Mouse (Mus musculus): ENCODE measurements around the gene Npas2.

Npas2 gene

DNA sequence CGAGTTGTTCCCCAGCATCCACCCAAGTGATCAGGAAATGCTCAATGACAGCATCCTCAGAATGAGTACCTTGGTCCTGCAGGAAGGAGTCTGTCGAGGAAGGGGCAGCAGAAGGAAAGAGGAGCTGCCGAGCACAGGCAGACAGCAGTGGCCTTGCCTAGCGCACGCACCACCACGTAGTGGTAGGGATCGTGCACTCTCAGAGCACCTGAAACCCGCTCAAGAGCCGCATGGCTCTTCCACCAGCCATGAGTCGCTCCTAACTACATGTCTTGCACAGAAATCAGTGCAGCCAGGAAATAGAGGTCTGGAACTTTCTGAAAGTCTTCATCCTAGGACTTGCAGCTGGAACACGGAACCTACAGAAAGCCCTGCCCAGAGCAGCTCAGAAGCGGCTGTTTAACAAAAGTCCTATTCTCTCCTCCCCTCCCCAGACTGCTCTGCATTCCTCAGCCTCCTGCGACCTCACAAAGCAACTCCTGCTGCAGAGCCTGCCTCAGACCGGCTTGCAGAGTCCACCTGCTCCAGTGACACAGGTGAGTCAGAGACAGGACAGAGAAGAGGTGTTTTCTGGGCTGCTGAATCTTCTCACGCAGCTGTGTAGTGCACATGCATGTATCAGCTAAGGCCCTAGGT lies 142.1 kb downstream of the Npas2 start:
- DNase-seq (ENCODE audit: low spot score): no peak

DNA sequence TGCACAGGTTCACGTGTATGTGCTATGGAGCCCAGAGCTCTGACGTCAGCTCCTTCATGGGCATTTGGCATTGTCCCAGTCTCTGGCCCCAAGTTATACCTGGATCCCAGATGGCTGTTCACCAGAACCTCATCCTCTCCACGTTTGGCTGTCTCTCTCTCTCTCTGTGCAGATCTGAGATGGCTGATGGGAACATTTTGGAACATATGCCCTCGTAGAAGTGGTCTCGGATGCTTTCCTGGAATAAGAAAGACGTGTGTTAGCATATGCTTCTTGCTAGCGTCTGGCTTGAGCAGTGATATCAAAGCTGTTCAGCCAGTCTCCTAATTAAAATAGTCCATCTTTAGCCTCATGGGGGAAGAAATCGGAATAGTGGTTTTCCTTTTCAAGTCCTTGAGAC lies 143.3 kb downstream of the Npas2 start:
- no peak for DNase-seq (ENCODE audit: low spot score)

DNA sequence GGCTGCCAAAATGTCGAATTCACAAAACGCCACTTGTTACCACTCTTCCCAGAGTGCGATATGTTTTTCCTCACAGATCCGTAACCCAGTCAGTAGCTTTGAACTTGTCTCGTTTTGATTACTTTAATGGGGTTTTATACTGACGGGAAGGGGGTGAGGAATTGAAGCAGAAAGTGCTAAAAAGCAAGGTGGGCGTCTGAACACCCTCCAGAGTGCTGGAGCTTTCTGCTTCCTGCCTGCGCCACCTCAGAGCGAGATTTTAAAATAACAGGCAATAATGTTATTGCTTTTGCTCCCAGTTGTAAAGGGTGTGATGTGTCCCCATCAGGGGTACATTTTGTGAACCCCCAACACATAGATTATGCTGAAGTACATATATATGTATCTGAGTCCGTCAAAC lies 145.3 kb downstream of the Npas2 start:
- no peak for DNase-seq (ENCODE audit: low spot score)

DNA sequence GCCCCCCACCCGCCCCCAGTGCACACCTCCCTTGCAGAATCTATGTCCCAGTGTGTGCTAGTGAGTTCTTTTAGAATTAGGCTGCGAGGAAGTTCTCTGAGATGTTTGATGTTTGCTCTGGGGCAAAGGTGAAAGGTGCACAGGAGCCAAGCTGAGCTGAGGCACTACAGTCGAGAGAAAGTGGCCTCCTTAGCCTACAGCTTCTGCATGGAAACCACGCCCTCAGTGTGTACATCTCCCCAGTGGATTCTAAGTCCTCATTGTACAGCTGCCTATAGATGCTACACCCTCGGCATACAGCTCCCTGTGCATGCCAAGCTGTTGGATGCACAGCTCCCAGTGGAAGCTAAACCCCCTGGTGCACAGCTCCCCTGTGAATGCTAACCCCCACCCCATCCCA lies 145.9 kb downstream of the Npas2 start:
- no peak for DNase-seq (ENCODE audit: low spot score)

DNA sequence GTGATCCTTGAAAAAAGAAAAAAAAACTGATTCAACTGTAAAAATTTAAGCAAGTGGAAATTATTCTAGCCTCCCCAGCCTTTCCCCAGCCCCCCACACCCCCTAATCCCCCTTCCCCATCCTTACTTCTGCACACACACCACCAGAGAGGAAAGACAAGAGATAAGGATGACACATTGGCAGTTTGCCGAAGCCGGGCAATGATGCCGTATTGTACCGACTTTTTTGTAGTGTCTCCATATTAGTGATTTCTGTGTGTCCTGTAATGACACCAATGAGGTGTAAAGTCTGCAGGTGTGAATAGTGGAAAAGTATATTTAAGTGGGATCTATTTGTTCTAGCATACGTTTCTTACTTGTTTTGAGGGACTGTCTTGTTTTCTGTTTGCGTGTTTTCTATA lies 146.6 kb downstream of the Npas2 start:
- no peak for DNase-seq (ENCODE audit: low spot score)

DNA sequence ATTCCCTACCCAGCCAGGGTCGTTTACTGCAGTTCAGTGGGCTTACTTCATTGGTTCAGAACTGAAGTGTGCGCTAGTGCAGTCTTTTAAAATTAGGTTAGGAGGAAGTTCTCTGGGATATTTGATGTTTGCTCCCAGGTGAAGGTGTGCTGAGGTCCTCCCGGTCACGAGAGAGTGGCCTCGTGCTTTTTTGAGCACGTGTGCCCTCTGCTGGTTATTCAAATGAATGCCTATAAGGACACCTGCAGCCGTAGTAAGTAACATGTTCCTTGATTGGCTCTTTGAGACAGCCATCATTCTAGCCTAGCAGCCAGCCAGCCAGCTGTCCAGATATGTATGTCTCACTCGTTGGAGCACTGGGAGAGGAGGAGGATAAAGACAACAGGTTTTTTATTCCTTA lies 147.1 kb downstream of the Npas2 start:
- DNase-seq (ENCODE audit: low spot score): peak; percentile 72

DNA sequence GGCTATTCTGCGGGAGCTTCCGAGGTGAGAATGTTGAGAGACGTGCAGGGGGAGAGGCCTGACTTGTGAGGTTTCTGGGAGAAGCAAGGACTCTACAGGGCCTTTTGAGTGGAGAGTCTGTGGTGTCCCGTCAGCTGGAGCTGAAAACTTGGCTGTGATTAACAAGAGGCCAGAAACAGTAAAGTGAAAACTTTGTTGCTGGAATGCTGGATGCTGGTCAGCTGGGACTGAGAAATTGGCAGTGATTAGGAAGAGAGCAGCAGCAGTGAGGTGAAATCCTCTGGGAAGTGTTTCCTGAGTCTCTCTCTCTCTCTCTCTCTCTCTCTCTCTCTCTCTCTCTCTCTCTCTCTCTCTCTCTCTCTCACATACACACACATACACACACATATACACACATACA lies 148.3 kb downstream of the Npas2 start:
- DNase-seq (ENCODE audit: low spot score): no peak

DNA sequence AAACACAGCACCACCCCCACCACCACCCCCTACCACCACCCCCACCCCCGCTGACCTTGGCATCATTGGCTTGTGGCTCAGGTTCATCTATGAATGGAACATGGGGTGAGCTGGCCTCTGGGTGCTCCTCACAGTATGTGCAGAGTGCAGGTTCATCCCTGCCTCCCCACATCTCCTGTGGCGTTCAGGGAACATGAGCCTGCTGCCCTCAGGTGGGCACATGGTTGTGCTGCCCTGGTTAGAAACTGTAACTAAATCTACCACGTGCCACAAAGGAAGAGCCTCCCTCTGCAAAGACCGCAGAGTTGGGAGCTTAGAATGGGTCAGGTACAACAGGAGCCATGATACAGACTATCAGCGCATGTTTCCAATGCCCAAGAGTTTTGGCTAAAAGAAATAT lies 149.7 kb downstream of the Npas2 start:
- DNase-seq (ENCODE audit: low spot score): no peak

DNA sequence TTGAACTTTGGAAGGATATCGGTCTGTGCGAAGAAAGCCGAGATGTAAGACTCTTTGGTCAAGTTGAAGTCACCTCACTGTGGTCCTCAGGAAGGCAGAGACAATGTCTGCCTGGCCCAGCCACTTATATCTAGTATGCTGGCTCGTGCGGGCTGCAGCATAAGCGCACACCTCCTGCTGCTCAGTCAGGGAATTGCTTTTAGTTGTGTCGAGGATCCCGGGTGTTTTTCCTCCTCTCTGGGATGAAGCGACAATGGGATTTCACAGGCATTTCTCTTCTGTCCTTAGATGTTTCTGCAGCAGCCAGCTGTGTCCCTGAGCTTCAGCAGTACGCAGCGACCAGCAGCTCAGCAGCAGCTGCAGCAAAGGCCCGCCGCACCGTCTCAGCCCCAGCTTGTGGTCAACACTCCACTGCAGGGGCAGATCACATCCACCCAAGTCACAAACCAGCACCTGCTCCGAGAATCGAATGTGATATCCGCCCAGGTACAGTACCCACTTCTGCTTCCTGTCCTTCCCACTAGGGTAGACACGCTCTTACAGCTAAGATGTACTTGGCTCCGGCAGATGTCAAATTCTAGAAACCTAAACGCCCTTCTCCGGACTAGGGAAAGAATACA lies 151.6 kb downstream of the Npas2 start:
- no peak for DNase-seq (ENCODE audit: low spot score)

DNA sequence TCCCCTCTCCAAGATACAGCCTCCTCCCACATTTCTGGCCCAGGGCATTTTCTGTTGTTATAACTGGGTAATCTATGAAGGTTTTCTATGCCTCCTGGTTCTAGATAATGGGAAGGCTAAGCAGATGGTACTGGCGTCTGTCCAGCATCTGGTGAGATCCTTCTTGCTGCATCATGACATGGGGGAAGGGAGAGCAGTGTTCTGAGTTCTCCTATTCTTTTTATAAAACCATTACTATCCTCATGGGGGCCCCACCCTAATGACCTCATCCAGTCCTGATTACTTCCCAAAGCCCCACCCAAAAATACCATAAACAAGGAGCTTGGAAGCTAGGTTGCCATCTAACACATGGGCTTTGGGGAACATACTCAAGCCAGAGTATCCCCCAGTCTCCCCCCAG lies 155.5 kb downstream of the Npas2 start:
- DNase-seq (ENCODE audit: low spot score): peak; percentile 53

DNA sequence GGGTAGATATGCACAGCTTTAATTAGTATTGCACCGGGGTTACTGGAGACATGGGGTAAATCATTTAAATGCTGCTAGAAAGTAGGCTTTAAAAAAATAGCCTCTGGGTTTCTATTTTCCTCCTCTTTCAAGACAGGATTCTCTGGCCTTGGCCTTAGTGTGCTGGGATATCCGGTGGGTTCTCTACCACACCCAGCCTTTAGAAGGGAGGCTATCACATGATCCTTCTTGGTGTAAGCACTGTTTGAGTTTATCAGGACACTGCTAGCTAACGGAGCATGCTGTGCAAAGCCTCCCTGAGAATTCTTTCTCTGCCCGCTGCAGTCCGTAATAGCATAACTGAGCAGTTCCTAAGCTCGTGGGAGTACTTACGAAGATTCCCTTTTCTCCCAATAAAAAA lies 155.9 kb downstream of the Npas2 start:
- DNase-seq (ENCODE audit: low spot score): no peak

DNA sequence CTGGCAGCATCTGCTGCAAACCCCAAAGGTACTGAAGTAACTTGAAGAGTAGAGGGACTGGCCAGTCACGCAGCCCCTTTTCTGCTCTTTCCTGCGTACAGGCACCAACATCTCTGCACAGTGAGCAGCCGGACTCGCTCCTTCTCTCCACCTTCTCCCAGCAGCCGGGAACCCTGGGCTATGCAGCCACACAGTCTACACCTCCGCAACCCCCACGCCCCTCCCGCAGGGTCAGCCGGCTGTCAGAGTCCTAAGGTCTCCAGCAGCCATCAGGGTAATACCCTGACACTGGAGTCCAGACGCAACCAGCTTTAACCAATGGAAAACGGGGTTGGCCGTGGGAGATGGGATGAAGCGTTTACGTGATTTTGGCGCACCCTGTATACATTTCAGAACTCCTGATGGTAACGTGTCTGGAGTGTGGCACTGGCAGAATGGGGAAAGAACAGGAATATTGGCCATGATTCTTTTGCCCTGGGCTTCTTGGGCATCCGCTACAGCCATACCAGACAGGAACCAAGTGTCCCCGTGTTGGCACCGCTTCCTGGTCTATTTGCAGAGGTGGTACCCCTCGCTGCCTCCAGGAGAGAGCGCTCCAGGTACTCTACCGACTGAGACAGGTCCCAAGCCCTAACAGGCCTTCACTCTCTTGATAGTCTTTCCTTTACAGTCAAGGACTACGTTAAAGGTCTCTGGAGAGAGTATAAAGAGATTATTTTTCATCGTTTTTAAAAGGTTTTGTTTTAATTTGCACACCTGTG lies 168.4 kb downstream of the Npas2 start:
- DNase-seq (ENCODE audit: low spot score): no peak

DNA sequence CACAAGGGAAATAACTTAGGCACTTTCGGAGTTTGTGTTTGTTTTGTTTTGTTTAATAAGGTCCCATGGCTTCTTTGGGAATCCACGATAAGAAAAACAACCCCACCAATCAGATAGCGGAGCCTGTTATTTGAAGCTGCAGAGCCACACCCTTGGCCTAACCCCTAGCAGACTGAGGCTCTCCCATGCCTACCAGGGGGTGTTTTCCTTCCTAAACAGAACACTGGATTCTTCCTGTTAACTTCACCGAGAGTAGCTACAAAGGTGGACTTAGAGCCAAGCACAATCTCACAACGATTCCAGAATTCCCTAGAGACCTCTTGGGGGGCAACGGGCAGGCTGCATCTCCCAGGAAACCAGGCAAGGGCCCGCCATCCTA lies 169.0 kb downstream of the Npas2 start:
- no peak for DNase-seq (ENCODE audit: low spot score)

DNA sequence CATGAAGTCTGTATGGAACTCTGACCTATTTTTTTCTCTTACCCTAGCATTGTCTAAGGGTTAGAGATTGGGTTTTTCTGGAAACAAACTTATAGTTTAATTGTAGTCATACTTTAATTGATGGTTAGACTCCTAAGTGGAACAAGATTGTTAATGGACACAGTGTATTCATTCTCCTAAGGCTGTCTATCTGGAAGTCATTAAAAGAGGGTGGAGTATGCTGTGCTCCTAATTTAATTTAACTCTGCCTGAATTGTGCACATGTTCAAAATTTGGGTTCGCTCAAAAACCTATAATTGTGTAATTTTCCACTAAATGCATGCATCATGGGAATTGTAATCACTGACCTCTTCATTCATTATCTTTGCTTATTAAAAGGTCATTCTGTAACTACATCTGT lies 172.0 kb downstream of the Npas2 start:
- no peak for DNase-seq (ENCODE audit: low spot score)

DNA sequence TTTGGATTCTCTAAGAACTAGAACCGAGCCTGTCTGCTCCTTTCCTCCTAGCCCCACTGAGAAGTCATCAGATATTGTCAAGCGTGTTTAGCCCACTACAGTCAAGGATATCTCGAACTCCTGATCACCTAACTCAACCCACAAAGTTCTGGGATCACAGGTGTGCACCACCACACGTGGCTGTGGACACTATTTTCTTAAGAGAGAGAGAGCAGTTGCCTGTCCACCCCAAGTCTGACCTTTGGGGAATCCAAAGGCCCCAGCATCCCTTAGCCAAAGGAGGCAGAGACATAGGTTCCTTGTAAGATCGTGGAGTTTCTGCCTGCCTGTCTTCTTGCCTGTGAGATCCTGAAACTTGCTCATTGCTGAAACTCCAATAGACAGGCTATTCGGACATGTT lies 173.5 kb downstream of the Npas2 start:
- DNase-seq (ENCODE audit: low spot score): no peak

DNA sequence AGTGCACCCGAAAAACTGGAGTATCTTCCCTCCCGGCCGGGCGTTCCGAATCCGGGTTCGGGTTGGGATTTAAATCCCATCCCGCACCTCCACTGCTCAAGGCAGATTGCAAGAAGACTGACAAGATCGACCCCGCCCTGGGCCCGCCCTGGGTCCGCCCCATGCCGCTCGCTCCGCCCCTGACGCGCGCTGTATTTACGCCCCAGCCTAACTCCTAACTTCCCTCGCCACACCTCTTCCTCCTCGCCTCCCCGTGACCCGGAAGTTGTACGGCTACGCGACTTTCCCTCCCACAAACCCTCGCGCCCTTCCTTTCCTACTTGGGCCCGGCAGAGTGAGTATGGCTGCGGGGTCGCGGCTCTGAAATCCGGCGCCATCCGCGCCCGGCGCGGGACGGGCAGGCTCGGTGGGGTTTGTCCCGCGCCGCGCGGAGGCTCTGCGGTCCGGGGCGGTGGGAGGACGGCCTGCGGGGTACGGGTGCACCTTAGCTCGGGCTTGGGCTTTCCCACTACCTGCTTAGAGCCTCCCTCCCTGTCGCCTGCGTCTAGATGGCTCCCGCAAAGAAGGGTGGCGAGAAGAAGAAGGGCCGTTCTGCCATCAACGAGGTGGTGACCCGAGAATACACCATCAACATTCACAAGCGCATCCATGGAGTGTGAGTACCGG lies 174.2 kb downstream of the Npas2 start, which contains the start of gene Rpl31:
Rpl31 (plus strand) TSS at position 242 of the 666 bp plus-strand sequence.
- DNase-seq (ENCODE audit: low spot score): peak; percentile 98

DNA sequence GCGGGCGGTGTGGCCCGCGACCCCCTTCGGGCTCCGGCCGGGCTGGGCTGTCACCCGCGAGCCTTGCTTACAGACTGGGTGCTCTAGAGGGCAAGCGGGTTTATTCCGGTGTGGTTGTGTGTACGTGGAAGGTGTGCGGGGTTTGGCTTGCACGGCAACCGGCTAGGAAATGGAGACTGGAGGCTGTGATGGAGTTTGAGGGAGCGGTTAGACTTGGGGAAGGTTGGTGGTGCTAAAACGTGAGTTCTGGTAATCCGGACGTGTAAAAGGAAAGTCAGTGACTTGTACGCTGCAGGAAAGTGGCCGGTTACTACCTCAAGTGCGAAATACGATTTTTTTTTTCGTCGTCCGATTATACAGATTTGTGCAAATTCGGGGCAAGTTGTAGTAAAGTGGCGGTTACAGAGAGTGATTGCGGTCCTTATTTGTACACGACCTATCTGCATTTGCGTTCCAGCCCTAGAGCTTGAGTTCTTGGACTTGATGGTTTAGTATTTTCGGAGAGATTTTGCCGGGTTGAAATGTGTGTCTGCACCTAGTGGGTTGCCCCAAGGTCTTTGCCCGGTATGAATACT lies 174.8 kb downstream of the Npas2 start:
- no peak for DNase-seq (ENCODE audit: low spot score)

DNA sequence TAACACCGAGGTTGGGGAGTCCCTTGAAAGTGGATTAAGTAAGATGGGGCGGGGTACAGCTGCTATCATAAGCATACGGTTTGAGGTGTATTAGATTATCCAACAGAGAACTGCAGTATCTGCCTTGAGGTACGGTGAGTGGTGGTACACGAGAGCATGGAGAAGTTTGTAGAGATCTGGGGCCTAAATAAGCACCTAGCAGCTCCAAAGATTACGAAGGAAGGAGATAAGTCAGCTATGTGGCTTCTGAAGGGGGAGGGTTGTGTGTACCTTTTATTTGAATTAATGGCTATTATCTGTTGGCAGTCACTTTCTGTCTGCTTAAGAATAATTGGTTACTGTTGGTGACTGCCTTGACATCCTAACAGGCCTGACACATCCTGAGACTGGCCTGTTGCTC lies 176.9 kb downstream of the Npas2 start:
- DNase-seq (ENCODE audit: low spot score): no peak

DNA sequence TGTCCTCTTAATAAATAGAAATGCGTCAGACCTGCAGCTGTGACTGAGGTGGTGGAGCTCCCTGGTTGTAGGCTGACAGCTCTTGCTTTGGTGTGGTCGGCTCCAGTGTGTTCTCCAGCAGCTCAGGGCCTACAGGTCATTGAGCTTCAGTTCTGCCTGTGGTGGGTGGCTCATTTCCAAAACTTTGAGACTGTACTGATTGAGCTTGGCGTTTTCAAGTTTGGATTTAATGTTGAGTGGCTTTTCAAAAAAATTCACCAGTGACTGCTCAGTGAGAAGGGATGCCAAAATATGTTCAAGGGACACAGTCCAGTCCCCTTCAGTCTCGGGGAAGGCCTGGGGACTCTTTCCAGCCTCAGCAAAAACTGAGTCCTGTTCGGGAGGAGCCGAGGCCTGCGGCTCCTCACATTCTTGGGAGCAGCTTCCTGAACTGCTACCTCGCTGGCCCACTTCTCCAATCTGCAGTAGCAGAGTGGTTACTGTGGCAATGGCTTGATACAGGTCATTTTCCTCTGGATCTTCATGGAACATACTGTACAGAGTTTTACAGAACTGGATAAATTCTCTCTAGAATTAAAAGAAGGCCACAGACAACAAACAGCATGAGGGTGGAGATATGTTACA lies 178.8 kb downstream of the Npas2 start:
- DNase-seq (ENCODE audit: low spot score): no peak

DNA sequence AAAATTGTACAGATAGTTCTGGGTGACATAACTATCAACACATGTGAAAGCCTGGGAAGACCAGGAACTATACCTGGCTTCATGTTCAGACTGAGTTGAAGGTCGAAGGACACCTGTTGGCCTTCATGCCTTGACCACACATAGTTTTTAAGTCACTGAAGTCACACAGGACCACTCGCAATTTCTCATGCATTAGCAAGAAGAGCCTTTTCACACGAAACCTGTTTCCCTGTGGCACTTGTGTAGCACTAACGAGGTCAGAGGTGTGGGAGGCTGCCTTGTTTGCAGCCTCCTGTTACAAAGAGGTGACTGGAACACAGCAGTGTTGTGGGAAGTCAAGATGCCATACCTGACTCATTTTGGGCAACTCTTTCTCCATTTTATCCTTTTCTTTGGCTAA lies 179.8 kb downstream of the Npas2 start:
- DNase-seq (ENCODE audit: low spot score): no peak

DNA sequence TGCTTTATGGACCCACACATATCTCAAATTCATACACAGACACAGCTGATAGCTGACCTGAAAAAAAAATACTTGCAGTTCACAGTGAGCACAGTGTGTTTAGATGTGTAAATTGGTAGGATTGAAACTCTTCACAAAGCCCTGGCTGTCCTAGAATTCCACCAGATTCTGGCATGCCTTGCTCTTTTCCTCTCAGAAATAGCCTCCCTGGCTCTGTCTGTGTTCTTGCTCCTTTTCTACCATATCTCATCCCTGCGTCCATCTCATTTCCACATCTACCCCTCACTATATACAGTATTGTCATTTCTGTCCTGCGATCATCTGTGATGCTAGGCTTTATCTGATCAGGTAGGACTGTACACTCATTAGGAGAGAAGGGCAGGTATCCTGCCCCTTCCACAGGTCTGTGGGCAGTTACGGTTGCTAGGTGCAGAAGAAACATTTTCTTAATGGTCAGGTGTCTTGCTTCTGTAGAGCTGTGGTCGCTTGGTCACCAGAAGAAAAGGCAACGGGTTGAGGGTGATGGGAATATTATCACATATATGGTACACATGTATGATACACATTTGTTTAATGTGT lies 180.8 kb downstream of the Npas2 start:
- no peak for DNase-seq (ENCODE audit: low spot score)

DNA sequence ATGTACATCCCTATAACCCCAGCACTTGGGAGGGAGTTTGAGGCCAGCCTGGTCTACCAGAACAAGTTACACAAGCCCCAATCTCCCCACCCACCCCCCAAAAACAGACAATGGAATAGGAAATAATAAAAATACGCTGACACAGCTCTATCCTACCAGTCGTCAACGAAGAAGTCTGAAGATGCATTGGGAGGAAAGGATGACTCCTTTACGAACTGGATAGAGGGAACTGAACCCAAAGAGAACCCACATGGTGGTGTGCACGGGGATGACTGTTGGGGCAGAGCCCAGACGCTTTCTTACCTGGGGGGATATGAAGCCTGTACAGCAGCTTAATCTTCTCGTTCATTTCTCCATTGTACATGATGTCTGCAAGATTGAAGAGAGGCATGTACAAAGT lies 182.6 kb downstream of the Npas2 start:
- DNase-seq (ENCODE audit: low spot score): no peak
